Comparison of ENCODE assay signal across 8 mouse cellular contexts in the genomic region with DNA sequence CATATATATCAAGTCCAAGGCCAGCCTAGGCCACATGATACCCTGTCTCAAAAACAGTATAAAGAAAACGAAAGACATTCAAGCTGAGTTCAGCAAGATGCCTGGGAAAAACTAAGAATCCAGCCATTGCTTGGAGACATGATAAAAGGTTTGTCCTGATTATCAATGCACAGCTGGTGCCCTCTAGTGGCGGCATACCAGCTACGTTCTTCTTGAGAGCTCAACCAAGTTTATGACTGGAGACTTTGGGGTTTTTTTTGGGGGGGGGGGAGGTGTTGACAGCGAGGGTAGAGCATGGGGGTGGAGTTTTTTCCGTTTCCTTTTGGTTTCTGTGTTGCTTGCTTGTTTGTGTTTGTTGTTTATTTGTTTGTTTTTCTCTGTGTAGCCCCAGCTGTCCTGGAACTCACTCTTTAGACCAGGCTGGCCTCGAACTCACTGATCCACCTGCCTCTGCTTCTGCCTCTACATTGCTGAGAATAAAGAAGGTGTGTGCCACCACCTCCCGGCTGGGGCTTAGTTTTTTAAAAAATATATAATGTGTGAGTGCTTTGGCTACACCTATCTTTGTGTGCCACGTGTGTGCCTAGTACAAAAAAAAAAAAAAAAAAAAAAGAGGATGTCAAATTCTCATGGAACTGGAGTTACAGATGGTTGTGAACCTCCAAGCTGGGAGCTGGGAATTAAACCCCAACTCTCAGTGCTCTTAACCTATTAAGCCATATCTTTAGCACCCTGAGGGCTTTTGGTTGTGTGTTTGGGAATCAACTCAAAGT. TPM values are rescaled to one million over a fixed set of nuclear protein-coding genes. Genes with fewer than 3 reads are reported as not detected.
DNase-seq lines count a peak whose midpoint lies in the region; ATAC-seq and TF ChIP-seq lines count a peak whose summit lies in the region.

No protein-coding gene starts in this region.

- no peak overlapping the region for H3K4me2 ChIP-seq in heart, embryonic 12.5 days

- no peak overlapping the region for H3K9ac ChIP-seq in heart, embryonic 12.5 days

- H3K27me3 ChIP-seq in heart, embryonic 12.5 days (replicated peaks): no peaks in the 10 kb centered on the region; the same call in 1 of the 2 replicates
- peaks cover 4% of the 10 kb centered on the region for H3K27me3 ChIP-seq in G1E (ENCODE audit: insufficient read depth, low read length)

- no peaks in the 10 kb centered on the region for H3K36me3 ChIP-seq in heart, embryonic 12.5 days
- peaks cover 6% of the 10 kb centered on the region for H3K36me3 ChIP-seq in G1E (replicated peaks)

- no peak overlapping the region for H3K4me3 ChIP-seq in heart, embryonic 12.5 days
- H3K4me3 ChIP-seq in G1E (ENCODE audit: low read depth, low read length): no peak overlapping the region

- TF ChIP-seq CTCF in G1E (IDR thresholded peaks at IDR 0.05; ENCODE audit: low read depth, low read length): peak; percentile 60; the same call in 1 of the 2 replicates

- no peak for ATAC-seq in heart, embryonic 12.5 days (ENCODE audit: insufficient number of reproducible peaks, low FRiP score)
- ATAC-seq in G1E (ENCODE audit: extremely low read depth, insufficient number of reproducible peaks, low FRiP score, poor library complexity, severe bottlenecking): no peak

- 25% methylated on average over 8 of the region's 8 CpGs for WGBS in heart, embryonic 12.5 days
- 22% methylated on average over 8 of the region's 8 CpGs for WGBS in large intestine, adult 2 months

- DNase-seq in heart, adult 18-20 months: peak; percentile 72 to 90
- peak; percentile 48 for DNase-seq in G1E (ENCODE audit: low spot score)
- peak; percentile 81 to 87 for DNase-seq in cerebellum, adult 18-20 months
- DNase-seq in gastrocnemius, adult 8-10 months (ENCODE audit: low spot score in 2 of 2): peak; percentile 62 to 66
- DNase-seq in large intestine, adult 2 months (ENCODE audit: low read depth, low spot score): peak; percentile 54
- peak; percentile 92 for DNase-seq in lung, postnatal 14 days
- DNase-seq in spleen, adult 18-20 months: peak; percentile 65 to 87

- H3K4me1 ChIP-seq in heart, embryonic 12.5 days (replicated peaks): no peaks in the 10 kb centered on the region
- H3K4me1 ChIP-seq in G1E (ENCODE audit: insufficient read depth, low read depth, low read length): 0 out of 2 replicates have a peak, but pooled peaks cover 5% of the 10 kb centered on the region

- H3K9me3 ChIP-seq in heart, embryonic 12.5 days (replicated peaks): peaks cover 14% of the 10 kb centered on the region
- H3K9me3 ChIP-seq in G1E (replicated peaks): no peaks in the 10 kb centered on the region

- H3K27ac ChIP-seq in heart, embryonic 12.5 days (ENCODE audit: poor library complexity, severe bottlenecking): no peak overlapping the region

RNA-seq across cellular contexts. Expression of a gene that starts 3.9 kb away (rescaled TPM):
- 1 to 10 TPM; 4.4 to 7.5 TPM for total RNA-seq in heart, adult 18-20 months (2021)
- polyA plus RNA-seq in heart, embryonic 12.5 days (2016; fragmentation: Nextera tagmentation; extraction: Ambion mirVana): 1.1 and 1.8 TPM in 2 replicates
- total RNA-seq in G1E (2014; fragmentation: Nextera tagmentation) (not detected in 2 replicates), G1E (2017) (0.16 and 0.64 TPM in 2 replicates)
- not detected in 2 replicates for polyA plus RNA-seq in G1E (2012)
- total RNA-seq in gastrocnemius, adult 8-10 months (2022): 1 to 10 TPM in 2 of 4 experiments, under 1 TPM in 2; 0.44 to 1.4 (median 0.92) TPM
- polyA plus RNA-seq in large intestine, adult 2 months (2012; rRNA removed): 8.8 and 10.1 TPM in 2 replicates

RNA-seq across cellular contexts. Expression of a gene that starts 10.2 kb away (rescaled TPM):
- 10 to 100 TPM; 15.3 to 16.2 TPM for total RNA-seq in heart, adult 18-20 months (2021)
- 11.0 and 12.1 TPM in 2 replicates for polyA plus RNA-seq in heart, embryonic 12.5 days (2016; fragmentation: Nextera tagmentation; extraction: Ambion mirVana)
- total RNA-seq in G1E (2014; fragmentation: Nextera tagmentation) (3.5 and 4.1 TPM in 2 replicates), G1E (2017) (18.8 and 23.1 TPM in 2 replicates)
- polyA plus RNA-seq in G1E (2012): 92.0 and 140 TPM in 2 replicates
- total RNA-seq in gastrocnemius, adult 8-10 months (2022): 10 to 100 TPM; 13.6 to 19.4 (median 15.8) TPM
- polyA plus RNA-seq in large intestine, adult 2 months (2012; rRNA removed): 21.6 and 27.9 TPM in 2 replicates

RNA-seq across cellular contexts. Expression of a gene that starts 19.2 kb away (rescaled TPM):
- 1 to 10 TPM; 1.2 to 1.7 TPM for total RNA-seq in heart, adult 18-20 months (2021)
- polyA plus RNA-seq in heart, embryonic 12.5 days (2016; fragmentation: Nextera tagmentation; extraction: Ambion mirVana): 0.85 and 1.1 TPM in 2 replicates
- total RNA-seq in G1E (2014; fragmentation: Nextera tagmentation) (0.23 and 0.63 TPM in 2 replicates), G1E (2017) (0.12 and 0.27 TPM in 2 replicates)
- polyA plus RNA-seq in G1E (2012): 0.02 TPM in 2 replicates
- total RNA-seq in gastrocnemius, adult 8-10 months (2022): under 1 TPM; 0.19 to 0.25 (median 0.23) TPM
- 0.30 and 0.85 TPM in 2 replicates for polyA plus RNA-seq in large intestine, adult 2 months (2012; rRNA removed)

RNA-seq across cellular contexts. Expression of a gene that starts 23.4 kb away (rescaled TPM):
- 10 to 100 TPM; 26.3 to 29.6 TPM for total RNA-seq in heart, adult 18-20 months (2021)
- polyA plus RNA-seq in heart, embryonic 12.5 days (2016; fragmentation: Nextera tagmentation; extraction: Ambion mirVana): 24.3 and 31.2 TPM in 2 replicates
- total RNA-seq in G1E (2014; fragmentation: Nextera tagmentation) (8.1 and 16.6 TPM in 2 replicates), G1E (2017) (58.0 and 66.0 TPM in 2 replicates)
- 133 and 136 TPM in 2 replicates for polyA plus RNA-seq in G1E (2012)
- total RNA-seq in gastrocnemius, adult 8-10 months (2022): 10 to 100 TPM; 28.4 to 37.4 (median 32.2) TPM
- polyA plus RNA-seq in large intestine, adult 2 months (2012; rRNA removed): 22.7 and 37.9 TPM in 2 replicates

RNA-seq across cellular contexts. Expression of a gene that starts 41.4 kb away (rescaled TPM):
- total RNA-seq in heart, adult 18-20 months (2021): 1 to 10 TPM; 8.4 to 8.6 TPM
- polyA plus RNA-seq in heart, embryonic 12.5 days (2016; fragmentation: Nextera tagmentation; extraction: Ambion mirVana): 11.9 and 13.0 TPM in 2 replicates
- total RNA-seq in G1E (2014; fragmentation: Nextera tagmentation): 9.6 and 10.7 TPM in 2 replicates
- 6.9 and 8.8 TPM in 2 replicates for total RNA-seq in G1E (2017)
- polyA plus RNA-seq in G1E (2012): 25.1 and 26.6 TPM in 2 replicates
- 1 to 10 TPM; 2.5 to 5.2 (median 4.0) TPM for total RNA-seq in gastrocnemius, adult 8-10 months (2022)
- polyA plus RNA-seq in large intestine, adult 2 months (2012; rRNA removed): 16.1 and 16.5 TPM in 2 replicates
